Mouse (Mus musculus) liver, embryonic 11.5 days (tissue): ENCODE results near the gene Irf8. TPM values are rescaled to one million over a fixed set of nuclear protein-coding genes. Genes with fewer than 3 reads are reported as not detected.

Experiments
- ATAC-seq: fragments of 200-750 bp; cut with Nextera tagmentation; replicated peaks from 2 replicates; pipeline ENCODE4 v1.8.0; 2017; ENCODE audit warnings: moderate number of reproducible peaks, mild to moderate bottlenecking, moderate TSS enrichment, moderate library complexity; ENCODE audit not compliant: low FRiP score
- DNase-seq: peaks from one replicate; pipeline ENCODE4 v3.0.0-alpha.2; 2017; ENCODE audit warnings: low spot score
- H3K27ac ChIP-seq: fragments of 300-500 bp; sonication (generic); 2 replicates; pipeline ENCODE4 v1.5.1; 2014; ENCODE audit warnings: mild to moderate bottlenecking, low read depth, low read length, control low read depth
- H3K27me3 ChIP-seq: fragments of 300-500 bp; sonication (generic); replicated peaks from 2 replicates; pipeline ENCODE4 v1.6.1; 2014; ENCODE audit warnings: low read length, mixed read lengths; ENCODE audit not compliant: control insufficient read depth, insufficient read depth
- H3K36me3 ChIP-seq: fragments of 300-500 bp; sonication (generic); 2 replicates; pipeline ENCODE4 v1.6.1; 2014; ENCODE audit warnings: mild to moderate bottlenecking, low read length, moderate library complexity, mixed read lengths; ENCODE audit not compliant: control insufficient read depth, insufficient read depth
- H3K4me1 ChIP-seq: fragments of 300-500 bp; sonication (generic); replicated peaks from 2 replicates; pipeline ENCODE4 v1.6.1; 2014; ENCODE audit warnings: low read length, mixed read lengths; ENCODE audit not compliant: control insufficient read depth, insufficient read depth
- H3K4me2 ChIP-seq: fragments of 300-500 bp; sonication (generic); 2 replicates; pipeline ENCODE4 v1.6.1; 2014; ENCODE audit warnings: mild to moderate bottlenecking, control low read depth, moderate library complexity
- H3K4me3 ChIP-seq: fragments of 300-500 bp; sonication (generic); 2 replicates; pipeline ENCODE4 v1.5.1; 2014; ENCODE audit warnings: low read depth, low read length, control low read depth
- H3K9ac ChIP-seq: fragments of 300-500 bp; sonication (generic); 2 replicates; pipeline ENCODE4 v1.6.1; 2014; ENCODE audit warnings: low read depth, low read length, control low read depth
- H3K9me3 ChIP-seq: fragments of 300-500 bp; sonication (generic); 2 replicates; pipeline ENCODE4 v1.6.1; 2016; ENCODE audit warnings: low read length, inconsistent platforms, mixed read lengths; ENCODE audit not compliant: control insufficient read depth
- WGBS: fragments of 180-500 bp; shearing (Covaris S2); extraction: QIAGEN DNeasy Blood & Tissue Kit; methylation state at CpG from one replicate; pipeline ENCODE4 v1.1.7; 2014; 5-methylcytosine and 5-hydroxymethylcytosine counted together
- polyA plus RNA-seq: library from polyadenylated mRNA; unstranded; fragments of >200 nt; fragmentation: Nextera tagmentation; extraction: Ambion mirVana; gene quantifications from 2 replicates; pipeline ENCODE4 v1.2.1, GENCODE M21; 2014

Gene Irf8
- 10.5 and 12.3 TPM in 2 replicates for polyA plus RNA-seq

- Histone ChIP-seq H3K9me3 (no peaks in the 10 kb centered on the region), H3K36me3 (no peaks in the 10 kb centered on the region), H3K9ac (peak within 1 kb of the TSS; percentile 6; the same call in 1 of the 2 replicates), H3K27me3 (peaks cover 55% of the 10 kb centered on the region), H3K27ac (no peak within 1 kb of the TSS), H3K4me1 (no peaks in the 10 kb centered on the region), H3K4me3 (peak within 1 kb of the TSS; percentile 50), H3K4me2 (peak within 1 kb of the TSS; percentile 74)
- under 1% methylated on average over 57 of the region's 62 CpGs for WGBS
- ATAC-seq, result peak; percentile 81
- peak; percentile 78 for DNase-seq
These were observed at the start of gene Irf8 for GRCm38 (mm10) chr8:120735770-120736481. TSS of gene Irf8 (plus strand) at chr8:120736358.

- ATAC-seq, result no peak
These were observed 49.6 kb upstream of the Irf8 start for GRCm38 (mm10) chr8:120686576-120686975.

GRCm38 (mm10) chr8:120687786-120688185 is 48.4 kb upstream of the Irf8 start:
- no peak overlapping the region for H3K9ac ChIP-seq
- ATAC-seq (no peak), DNase-seq (no peak)
- H3K36me3 ChIP-seq, result no peaks in the 10 kb centered on the region
- 64% methylated on average over 8 of the region's 8 CpGs for WGBS
- no peak overlapping the region for H3K4me2 ChIP-seq
- no peaks in the 10 kb centered on the region for H3K9me3 ChIP-seq
- no peak overlapping the region for H3K4me3 ChIP-seq
- H3K27me3 ChIP-seq, result peaks cover 4% of the 10 kb centered on the region
- no peak overlapping the region for H3K27ac ChIP-seq
- H3K4me1 ChIP-seq, result peaks cover 7% of the 10 kb centered on the region; the same call in 1 of the 2 replicates

More at GRCm38 (mm10) chr8:120686576-120686975, 49.6 kb upstream of the Irf8 start:
- Histone ChIP-seq H3K9ac (no peak overlapping the region), H3K27me3 (peaks cover 4% of the 10 kb centered on the region), H3K4me2 (no peak overlapping the region), H3K4me3 (no peak overlapping the region), H3K4me1 (peaks cover 5% of the 10 kb centered on the region; the same call in 1 of the 2 replicates), H3K27ac (no peak overlapping the region), H3K9me3 (no peaks in the 10 kb centered on the region), H3K36me3 (no peaks in the 10 kb centered on the region)
- no peak for DNase-seq
- WGBS, result 71% methylated on average over 5 of the region's 5 CpGs

- DNase-seq (no peak), ATAC-seq (no peak)
- 83% methylated on average over 7 of the region's 7 CpGs for WGBS
- peaks cover 9% of the 10 kb centered on the region; the same call in 1 of the 2 replicates for H3K4me1 ChIP-seq
- peaks cover 4% of the 10 kb centered on the region for H3K27me3 ChIP-seq
- no peaks in the 10 kb centered on the region for H3K9me3 ChIP-seq
- no peak overlapping the region for H3K27ac ChIP-seq
- H3K36me3 ChIP-seq, result no peaks in the 10 kb centered on the region
- H3K4me2 ChIP-seq, result no peak overlapping the region
- no peak overlapping the region for H3K9ac ChIP-seq
- H3K4me3 ChIP-seq, result no peak overlapping the region
These were observed 47.6 kb upstream of the Irf8 start for GRCm38 (mm10) chr8:120688511-120688910.

GRCm38 (mm10) chr8:120692934-120693333 is 43.2 kb upstream of the Irf8 start:
- peaks cover 4% of the 10 kb centered on the region for H3K27me3 ChIP-seq
- H3K4me1 ChIP-seq, result peaks cover 20% of the 10 kb centered on the region
- ATAC-seq, result no peak
- no peaks in the 10 kb centered on the region for H3K9me3 ChIP-seq
- H3K9ac ChIP-seq, result no peak overlapping the region
- H3K4me3 ChIP-seq, result no peak overlapping the region
- H3K36me3 ChIP-seq, result no peaks in the 10 kb centered on the region
- no peak overlapping the region for H3K27ac ChIP-seq
- H3K4me2 ChIP-seq, result no peak overlapping the region
- WGBS, result 51% methylated on average over 4 of the region's 4 CpGs
- no peak for DNase-seq

GRCm38 (mm10) chr8:120693861-120694493 is 42.2 kb upstream of the Irf8 start:
- ATAC-seq (peak; percentile 49), DNase-seq (peak; percentile 62)
- H3K36me3 ChIP-seq, result no peaks in the 10 kb centered on the region
- no peaks in the 10 kb centered on the region for H3K9me3 ChIP-seq
- peaks cover 20% of the 10 kb centered on the region for H3K4me1 ChIP-seq
- H3K27me3 ChIP-seq, result no peaks in the 10 kb centered on the region; the same call in 1 of the 2 replicates
- peak overlapping the region; percentile 30; the same call in 1 of the 2 replicates for H3K4me2 ChIP-seq
- H3K4me3 ChIP-seq, result no peak overlapping the region
- no peak overlapping the region for H3K9ac ChIP-seq
- peak overlapping the region; percentile 43; the same call in 1 of the 2 replicates for H3K27ac ChIP-seq
- WGBS, result 37% methylated on average over 22 of the region's 22 CpGs

GRCm38 (mm10) chr8:120696401-120697153 is 39.6 kb upstream of the Irf8 start:
- WGBS, result 61% methylated on average over 13 of the region's 13 CpGs
- H3K27ac ChIP-seq, result 0 out of 2 replicates have a peak overlapping the region, but pooled peaks have one; percentile 2
- no peaks in the 10 kb centered on the region for H3K27me3 ChIP-seq
- ATAC-seq (no peak), DNase-seq (no peak)
- H3K9me3 ChIP-seq, result no peaks in the 10 kb centered on the region
- no peak overlapping the region for H3K9ac ChIP-seq
- peaks cover 20% of the 10 kb centered on the region for H3K4me1 ChIP-seq
- H3K4me3 ChIP-seq, result no peak overlapping the region
- H3K36me3 ChIP-seq, result no peaks in the 10 kb centered on the region
- no peak overlapping the region for H3K4me2 ChIP-seq

- 66% methylated on average over 17 of the region's 17 CpGs for WGBS
- Histone ChIP-seq H3K4me3 (no peak overlapping the region), H3K4me2 (no peak overlapping the region), H3K36me3 (no peaks in the 10 kb centered on the region), H3K9ac (no peak overlapping the region), H3K27ac (no peak overlapping the region), H3K9me3 (no peaks in the 10 kb centered on the region), H3K4me1 (peaks cover 25% of the 10 kb centered on the region), H3K27me3 (no peaks in the 10 kb centered on the region)
- ATAC-seq (no peak), DNase-seq (no peak)
These were observed 38.8 kb upstream of the Irf8 start for GRCm38 (mm10) chr8:120697154-120697978.
